Mouse (Mus musculus) heart, embryonic 13.5 days (tissue): Measurements from ENCODE around the gene Tenm4. TPM values are rescaled to one million over a fixed set of nuclear protein-coding genes. Genes with fewer than 3 reads are reported as not detected.

Experiments
- ATAC-seq: fragments of 200-750 bp; cut with Nextera tagmentation; 2 replicates; pipeline ENCODE4 v1.8.0; 2017; ENCODE audit warnings: moderate TSS enrichment; ENCODE audit not compliant: insufficient number of reproducible peaks, low FRiP score, low TSS enrichment; ENCODE audit errors: extremely low read depth
- H3K27ac ChIP-seq: fragments of 300-500 bp; sonication (generic); replicated peaks from 2 replicates; pipeline ENCODE4 v1.5.1; 2015; ENCODE audit warnings: moderate library complexity, mild to moderate bottlenecking, inconsistent platforms
- H3K27me3 ChIP-seq: fragments of 300-500 bp; sonication (generic); replicated peaks from 2 replicates; pipeline ENCODE4 v1.6.1; 2015; ENCODE audit warnings: mild to moderate bottlenecking, inconsistent platforms
- H3K36me3 ChIP-seq: fragments of 300-500 bp; sonication (generic); 2 replicates; pipeline ENCODE4 v1.6.1; 2015; ENCODE audit warnings: mild to moderate bottlenecking, inconsistent platforms
- H3K4me1 ChIP-seq: fragments of 300-500 bp; sonication (generic); 2 replicates; pipeline ENCODE4 v1.6.1; 2015; ENCODE audit warnings: inconsistent platforms
- H3K4me2 ChIP-seq: fragments of 300-500 bp; sonication (generic); 2 replicates; pipeline ENCODE4 v1.6.1; 2015; ENCODE audit warnings: inconsistent platforms, mild to moderate bottlenecking, moderate library complexity
- H3K4me3 ChIP-seq: fragments of 300-500 bp; sonication (generic); 2 replicates; pipeline ENCODE4 v1.5.1; 2015; ENCODE audit warnings: moderate library complexity, mild to moderate bottlenecking, inconsistent platforms
- H3K9ac ChIP-seq: fragments of 300-500 bp; sonication (generic); 2 replicates; pipeline ENCODE4 v1.6.1; 2015; ENCODE audit warnings: inconsistent platforms, mild to moderate bottlenecking, moderate library complexity
- H3K9me3 ChIP-seq: fragments of 300-500 bp; sonication (generic); 2 replicates; pipeline ENCODE4 v1.6.1; 2016; ENCODE audit warnings: inconsistent platforms
- WGBS: fragments of 180-500 bp; shearing (Covaris S2); methylation state at CpG from one replicate; pipeline ENCODE4 v1.1.7; 2015; ENCODE audit warnings: mixed read lengths; 5-methylcytosine and 5-hydroxymethylcytosine counted together
- polyA plus RNA-seq: library from polyadenylated mRNA; unstranded; fragments of >200 nt; fragmentation: Nextera tagmentation; extraction: Ambion mirVana; gene quantifications from 2 replicates; pipeline ENCODE4 v1.2.1, GENCODE M21; 2015

Tenm4 gene
- polyA plus RNA-seq, 1 experiment from 2014 or later = 10.5 TPM

DNA sequence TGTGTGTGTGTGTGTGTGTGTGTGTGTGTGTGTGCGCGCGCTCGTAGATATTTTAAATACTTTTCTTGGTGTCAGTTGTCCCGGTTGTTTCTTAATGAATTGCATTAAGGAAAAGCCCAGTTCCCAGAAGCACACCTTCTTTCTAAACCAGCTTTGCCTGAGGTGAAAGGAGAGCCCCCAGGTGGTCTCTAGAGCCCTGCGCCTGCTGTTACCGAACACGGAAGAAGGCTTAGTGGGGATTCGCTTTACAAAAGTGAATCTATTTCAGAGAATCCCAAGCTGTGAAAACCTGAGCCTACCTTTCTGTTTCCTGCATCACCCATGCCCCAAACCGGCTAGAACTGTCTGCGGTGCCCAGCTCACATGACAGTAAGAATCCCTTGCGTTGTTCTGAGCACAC lies 583.1 kb downstream of the Tenm4 start:
- Histone ChIP-seq H3K27me3 (peaks cover 12% of the 10 kb centered on the region; the same call in 1 of the 2 replicates), H3K36me3 (0 out of 2 replicates have a peak, but pooled peaks cover 3% of the 10 kb centered on the region), H3K4me2 (no peak overlapping the region), H3K9ac (no peak overlapping the region), H3K27ac (no peak overlapping the region), H3K4me1 (peaks cover 32% of the 10 kb centered on the region), H3K9me3 (no peaks in the 10 kb centered on the region), H3K4me3 (no peak overlapping the region)
- 54% methylated on average over 12 of the region's 12 CpGs for WGBS
- no peak for ATAC-seq

DNA sequence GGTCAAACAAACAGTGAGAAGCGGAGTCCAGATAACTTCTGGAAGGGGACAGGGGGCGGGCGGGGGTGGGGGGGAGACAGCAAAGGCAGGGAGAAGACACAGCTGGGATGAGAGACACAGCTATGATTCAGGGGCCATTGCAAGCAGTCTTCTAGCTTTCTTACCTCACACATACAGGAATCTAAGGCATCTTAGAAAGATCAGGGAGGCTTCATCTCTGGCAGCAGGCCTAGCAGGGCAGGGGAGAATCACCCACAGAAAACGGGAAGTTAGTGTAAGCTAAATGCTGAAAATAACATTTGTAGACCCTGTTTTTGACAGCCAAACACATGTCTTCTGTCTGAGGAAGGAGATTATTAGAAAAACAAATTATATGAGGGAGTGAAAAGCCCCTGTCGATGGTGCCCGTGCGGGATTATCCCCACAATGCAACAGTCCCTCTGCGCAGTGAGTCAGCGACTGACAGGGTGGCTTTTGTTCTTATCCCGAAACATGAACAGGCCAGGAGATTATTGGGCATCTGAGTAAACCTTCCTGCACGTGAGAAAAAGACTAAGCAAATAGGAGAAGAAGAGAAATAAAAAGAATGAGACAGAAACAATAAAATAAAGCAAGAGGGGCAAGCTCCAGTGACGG lies 584.5 kb downstream of the Tenm4 start:
- WGBS = 62% methylated on average over 12 of the region's 12 CpGs

DNA sequence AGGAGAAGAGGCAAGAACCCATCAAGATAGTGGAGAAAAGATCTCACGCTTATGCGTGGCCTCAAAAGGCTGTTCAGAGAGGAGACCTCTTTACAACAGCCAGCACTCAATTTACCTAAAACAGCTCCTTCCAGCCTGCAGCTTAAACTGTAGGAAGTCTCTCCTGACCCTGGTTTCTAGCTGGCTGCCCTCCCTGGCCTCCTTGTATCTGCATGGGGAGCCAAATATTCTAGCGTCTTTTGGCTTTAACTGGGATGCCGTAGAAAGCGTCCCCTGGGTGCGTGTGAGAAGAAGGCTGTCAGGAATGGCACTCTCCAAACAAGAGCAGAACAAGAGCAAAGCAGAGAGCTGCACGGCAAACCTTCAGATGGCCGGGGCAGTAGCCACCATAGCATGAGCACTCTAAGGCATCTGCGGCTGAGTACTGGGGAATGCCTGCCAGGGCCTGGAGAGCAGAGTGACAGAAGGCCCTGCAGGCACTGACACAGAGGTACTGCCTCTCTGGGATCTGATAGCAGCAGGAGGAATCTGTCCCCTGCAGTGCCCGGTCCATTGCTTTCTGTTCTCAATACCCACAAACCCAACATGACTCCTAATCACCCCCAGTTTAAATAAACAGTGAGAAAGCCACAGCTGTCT lies 585.2 kb downstream of the Tenm4 start:
- Histone ChIP-seq H3K9ac (no peak overlapping the region), H3K4me2 (no peak overlapping the region), H3K4me1 (peaks cover 24% of the 10 kb centered on the region), H3K27ac (peak overlapping the region; percentile 66), H3K9me3 (no peaks in the 10 kb centered on the region), H3K27me3 (peaks cover 12% of the 10 kb centered on the region; the same call in 1 of the 2 replicates), H3K4me3 (no peak overlapping the region), H3K36me3 (0 out of 2 replicates have a peak, but pooled peaks cover 3% of the 10 kb centered on the region)
- ATAC-seq = no peak
- 37% methylated on average over 10 of the region's 10 CpGs for WGBS

More for the DNA sequence above, 584.5 kb downstream of the Tenm4 start:
- no peaks in the 10 kb centered on the region for H3K9me3 ChIP-seq
- peaks cover 12% of the 10 kb centered on the region; the same call in 1 of the 2 replicates for H3K27me3 ChIP-seq
- no peak overlapping the region for H3K4me2 ChIP-seq
- H3K4me1 ChIP-seq = peaks cover 24% of the 10 kb centered on the region
- H3K4me3 ChIP-seq = no peak overlapping the region
- no peak overlapping the region for H3K9ac ChIP-seq
- H3K27ac ChIP-seq = peak overlapping the region; percentile 66
- ATAC-seq = no peak
- 0 out of 2 replicates have a peak, but pooled peaks cover 3% of the 10 kb centered on the region for H3K36me3 ChIP-seq

- no peak for ATAC-seq
- 0 out of 2 replicates have a peak, but pooled peaks cover 3% of the 10 kb centered on the region for H3K36me3 ChIP-seq
- no peaks in the 10 kb centered on the region for H3K9me3 ChIP-seq
- 82% methylated on average over 8 of the region's 8 CpGs for WGBS
- no peak overlapping the region for H3K27ac ChIP-seq
- H3K4me2 ChIP-seq = no peak overlapping the region
- H3K9ac ChIP-seq = no peak overlapping the region
- H3K4me1 ChIP-seq = peaks cover 24% of the 10 kb centered on the region
- no peak overlapping the region for H3K4me3 ChIP-seq
- H3K27me3 ChIP-seq = peaks cover 12% of the 10 kb centered on the region; the same call in 1 of the 2 replicates
These were observed 586.0 kb downstream of the Tenm4 start for GRCm38 (mm10) chr7:96757067-96757466.

DNA sequence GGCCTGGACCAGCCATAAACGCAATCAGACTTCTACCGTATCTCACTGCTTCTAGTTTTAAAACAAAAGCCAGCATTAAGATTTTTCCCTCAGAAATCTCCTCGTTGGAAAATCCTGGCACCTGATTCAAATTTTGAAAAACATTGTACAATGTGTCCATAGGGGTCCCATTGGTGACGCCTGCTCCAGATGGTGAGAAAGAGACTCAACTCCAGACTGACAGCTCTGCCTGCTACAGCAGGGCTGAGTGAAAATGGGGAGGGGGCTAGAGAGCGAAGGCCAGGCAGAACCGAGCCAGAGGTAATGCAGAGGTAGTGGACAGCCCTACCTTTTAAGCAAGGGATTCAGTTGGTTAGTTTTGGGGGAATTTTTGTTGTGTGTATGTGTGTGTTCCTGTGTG lies 589.2 kb downstream of the Tenm4 start:
- Histone ChIP-seq H3K4me3 (no peak overlapping the region), H3K9ac (no peak overlapping the region), H3K27me3 (peaks cover 8% of the 10 kb centered on the region; the same call in 1 of the 2 replicates), H3K4me1 (peaks cover 21% of the 10 kb centered on the region), H3K9me3 (no peaks in the 10 kb centered on the region), H3K27ac (no peak overlapping the region), H3K36me3 (0 out of 2 replicates have a peak, but pooled peaks cover 3% of the 10 kb centered on the region), H3K4me2 (no peak overlapping the region)
- 76% methylated on average over 6 of the region's 6 CpGs for WGBS
- ATAC-seq = no peak

- no peak overlapping the region for H3K4me2 ChIP-seq
- ATAC-seq = no peak
- H3K9ac ChIP-seq = no peak overlapping the region
- H3K27ac ChIP-seq = no peak overlapping the region
- no peaks in the 10 kb centered on the region for H3K9me3 ChIP-seq
- H3K4me3 ChIP-seq = no peak overlapping the region
- 62% methylated on average over 5 of the region's 5 CpGs for WGBS
- peaks cover 4% of the 10 kb centered on the region; the same call in 1 of the 2 replicates for H3K27me3 ChIP-seq
- peaks cover 21% of the 10 kb centered on the region for H3K4me1 ChIP-seq
- H3K36me3 ChIP-seq = 0 out of 2 replicates have a peak, but pooled peaks cover 3% of the 10 kb centered on the region
These were observed 590.1 kb downstream of the Tenm4 start for GRCm38 (mm10) chr7:96761151-96761550.

DNA sequence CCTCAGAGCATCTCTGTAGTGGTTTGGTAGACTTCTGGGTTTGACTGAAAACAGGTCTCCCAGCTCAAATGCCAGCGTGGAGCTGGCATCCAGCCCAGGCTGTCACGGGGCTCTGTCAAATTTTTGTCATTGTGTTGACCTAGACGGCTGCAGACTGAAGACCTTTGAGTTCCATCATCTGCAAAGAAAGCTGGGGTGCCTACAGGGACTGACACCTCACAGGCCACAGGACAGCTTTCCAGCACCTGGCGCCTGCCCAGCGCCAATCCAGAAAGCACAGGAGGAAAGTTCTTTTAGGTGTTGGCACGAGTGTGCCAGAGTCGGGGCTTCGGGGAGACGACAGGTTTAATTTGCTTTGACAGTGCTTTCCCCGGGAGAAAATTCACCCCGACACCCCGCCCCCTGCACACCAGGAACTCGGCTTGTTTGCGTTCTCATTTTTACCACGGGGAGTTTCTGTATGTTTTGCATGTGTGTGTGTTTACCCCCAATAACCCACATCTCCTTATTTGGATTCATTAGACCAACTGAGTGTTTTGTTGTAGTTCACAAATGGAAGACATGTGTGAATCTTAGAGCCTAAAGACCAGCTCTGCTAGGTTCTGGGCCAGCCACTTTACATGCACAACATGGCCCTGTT lies 594.4 kb downstream of the Tenm4 start:
- Histone ChIP-seq H3K27ac (peak overlapping the region; percentile 43), H3K27me3 (no peaks in the 10 kb centered on the region; the same call in 1 of the 2 replicates)

GRCm38 (mm10) chr7:96767090-96767489 lies 596.0 kb downstream of the Tenm4 start:
- no peak overlapping the region for H3K4me2 ChIP-seq
- H3K36me3 ChIP-seq = 0 out of 2 replicates have a peak, but pooled peaks cover 5% of the 10 kb centered on the region
- H3K9me3 ChIP-seq = peaks cover 8% of the 10 kb centered on the region; the same call in 1 of the 2 replicates
- no peak overlapping the region for H3K4me3 ChIP-seq
- 66% methylated on average over 3 of the region's 3 CpGs for WGBS
- ATAC-seq = no peak
- H3K9ac ChIP-seq = no peak overlapping the region
- H3K27ac ChIP-seq = 0 out of 2 replicates have a peak overlapping the region, but pooled peaks have one; percentile 8
- H3K4me1 ChIP-seq = peaks cover 21% of the 10 kb centered on the region
- H3K27me3 ChIP-seq = no peaks in the 10 kb centered on the region

More for the DNA sequence above, 594.4 kb downstream of the Tenm4 start:
- Histone ChIP-seq H3K36me3 (0 out of 2 replicates have a peak, but pooled peaks cover 5% of the 10 kb centered on the region), H3K4me1 (peaks cover 21% of the 10 kb centered on the region), H3K9me3 (peaks cover 8% of the 10 kb centered on the region; the same call in 1 of the 2 replicates), H3K4me3 (no peak overlapping the region), H3K4me2 (peak overlapping the region; percentile 26), H3K9ac (no peak overlapping the region)
- 48% methylated on average over 15 of the region's 15 CpGs for WGBS
- peak; percentile 34; the same call in 1 of the 2 replicates for ATAC-seq

DNA sequence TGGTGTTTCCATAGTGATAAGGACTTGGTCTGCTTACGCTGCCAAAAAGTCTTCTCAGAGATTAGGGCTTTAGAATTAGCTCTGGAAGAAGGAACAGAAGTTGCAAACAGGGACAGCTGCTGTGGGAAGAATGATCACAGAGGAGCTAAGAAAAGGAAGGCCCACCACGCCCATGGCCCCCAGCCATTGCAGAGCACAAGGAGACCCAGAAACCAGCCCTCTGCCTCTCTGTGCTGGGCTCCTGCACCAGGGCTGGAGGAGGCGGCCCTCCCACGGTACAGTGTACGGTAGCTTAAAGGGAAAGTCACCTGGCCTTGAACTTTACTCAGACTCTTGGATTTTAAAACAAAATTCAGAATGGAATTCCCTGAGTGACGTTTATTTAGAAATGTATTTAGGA lies 597.7 kb downstream of the Tenm4 start:
- Histone ChIP-seq H3K27ac (0 out of 2 replicates have a peak overlapping the region, but pooled peaks have one; percentile 12), H3K4me2 (no peak overlapping the region), H3K9ac (no peak overlapping the region), H3K4me3 (no peak overlapping the region), H3K36me3 (0 out of 2 replicates have a peak, but pooled peaks cover 5% of the 10 kb centered on the region), H3K4me1 (peaks cover 30% of the 10 kb centered on the region), H3K9me3 (peaks cover 8% of the 10 kb centered on the region; the same call in 1 of the 2 replicates), H3K27me3 (peaks cover 3% of the 10 kb centered on the region; the same call in 1 of the 2 replicates)
- ATAC-seq = no peak
- 76% methylated on average over 6 of the region's 6 CpGs for WGBS

DNA sequence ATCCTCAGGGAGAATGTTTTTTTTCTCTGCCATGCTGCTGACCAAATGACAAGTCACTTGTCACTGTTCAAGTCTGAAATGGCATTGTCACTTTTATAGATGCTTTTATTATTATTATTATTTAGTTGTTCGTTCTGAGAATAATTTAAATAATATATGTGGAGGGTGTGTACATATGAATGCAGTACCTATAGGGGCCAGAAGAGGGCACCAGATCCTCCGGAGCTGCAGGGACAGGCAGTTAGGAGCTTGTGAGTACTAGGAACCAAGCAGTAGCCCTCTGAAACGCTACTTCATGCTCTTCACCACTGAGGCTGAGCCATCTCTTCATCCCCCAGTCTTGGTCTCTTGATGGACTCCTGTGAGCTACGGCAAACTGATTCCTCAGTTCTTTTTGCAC lies 598.7 kb downstream of the Tenm4 start:
- no peak for ATAC-seq
- WGBS = 63% methylated on average over 4 of the region's 4 CpGs

DNA sequence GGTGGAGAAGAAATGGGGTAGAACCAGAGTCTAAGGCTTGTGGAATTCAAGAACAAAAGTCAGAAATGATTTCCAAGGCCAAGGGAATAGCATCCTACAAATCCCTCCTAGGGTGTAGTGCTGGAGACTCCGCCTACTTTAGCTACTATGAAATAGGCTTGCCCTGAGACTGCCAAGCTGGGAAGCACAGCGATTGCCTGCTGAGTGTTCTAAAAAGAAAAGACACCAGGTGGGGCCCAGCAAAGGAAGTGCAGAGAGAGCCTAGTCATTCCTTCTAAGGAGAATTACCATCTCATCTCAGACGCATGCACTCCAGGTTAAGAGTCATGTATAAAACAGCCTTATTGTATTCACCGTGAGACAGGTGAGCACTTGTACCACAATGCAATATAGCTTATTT lies 601.9 kb downstream of the Tenm4 start:
- no peak overlapping the region for H3K4me2 ChIP-seq
- 0 out of 2 replicates have a peak, but pooled peaks cover 4% of the 10 kb centered on the region for H3K36me3 ChIP-seq
- peaks cover 9% of the 10 kb centered on the region; the same call in 1 of the 2 replicates for H3K9me3 ChIP-seq
- no peak overlapping the region for H3K4me3 ChIP-seq
- ATAC-seq = no peak
- H3K4me1 ChIP-seq = peaks cover 22% of the 10 kb centered on the region
- H3K27me3 ChIP-seq = peaks cover 6% of the 10 kb centered on the region
- H3K9ac ChIP-seq = no peak overlapping the region
- H3K27ac ChIP-seq = no peak overlapping the region
- whole genome bisulfite sequencing = 65% methylated on average over 4 of the region's 4 CpGs

More for the DNA sequence above, 598.7 kb downstream of the Tenm4 start:
- no peak overlapping the region for H3K27ac ChIP-seq
- H3K36me3 ChIP-seq = 0 out of 2 replicates have a peak, but pooled peaks cover 5% of the 10 kb centered on the region
- H3K9me3 ChIP-seq = peaks cover 8% of the 10 kb centered on the region; the same call in 1 of the 2 replicates
- no peak overlapping the region for H3K4me3 ChIP-seq
- no peak overlapping the region for H3K4me2 ChIP-seq
- H3K9ac ChIP-seq = no peak overlapping the region
- peaks cover 6% of the 10 kb centered on the region; the same call in 1 of the 2 replicates for H3K27me3 ChIP-seq
- peaks cover 37% of the 10 kb centered on the region for H3K4me1 ChIP-seq
